Comparison of ENCODE assay signal across 14 mouse cellular contexts in the genomic region with DNA sequence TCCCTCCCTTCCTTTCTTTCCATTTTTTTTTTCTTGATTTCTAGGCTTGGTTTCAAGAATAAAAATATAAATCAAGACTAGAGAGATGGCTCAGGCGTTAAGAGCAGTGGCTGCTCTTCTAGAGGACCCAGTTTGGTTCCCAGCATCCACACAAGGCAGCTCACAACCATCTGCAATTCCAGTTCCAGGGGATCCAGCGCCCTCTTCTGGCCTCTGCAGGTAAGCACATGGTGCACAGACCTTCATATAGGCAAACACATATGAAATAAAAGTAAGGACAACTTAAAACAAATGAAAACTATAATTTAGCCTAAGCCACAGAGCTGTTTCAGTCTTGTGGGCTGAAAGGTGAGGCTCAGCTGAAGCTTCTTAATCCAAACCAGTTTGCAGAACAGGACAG.
A peak's percentile ranks its signal among the peaks of the same experiment; 100 is the strongest.
DNase-seq lines count a peak whose midpoint lies in the region; ATAC-seq and TF ChIP-seq lines count a peak whose summit lies in the region.
"Had no signal": no experiment of that assay in that cellular context is flagged by ENCODE, and none has a peak within 500 bp of the region (broad histone marks: within the 10 kb centered on the region; RNA-seq: fewer than 3 reads in every experiment).

No protein-coding gene starts in this region.

- DNase-seq in heart, postnatal 0 days (ENCODE audit: low spot score), result no peak
- no peak for DNase-seq in heart, adult 8-10 months (ENCODE audit: low spot score)
- no peak for DNase-seq in liver, postnatal 0 days
- no peak for DNase-seq in G1E (ENCODE audit: low spot score)
- DNase-seq in brain, embryonic 14.5 days (ENCODE audit: low read depth), result no peak
- DNase-seq in spleen, postnatal 10 days (ENCODE audit: low spot score in 2 of 2), result no peak
- DNase-seq: cerebellum, adult 9-11 months; kidney, postnatal 4 days; right cerebral cortex, postnatal 25 days had no signal

- no peak for TF ChIP-seq EP300 in heart, postnatal 0 days (IDR thresholded peaks at IDR 0.05; ENCODE audit: low read depth)
- TF ChIP-seq EP300 in liver, postnatal 0 days (IDR thresholded peaks at IDR 0.05; ENCODE audit: low read depth), result no peak

- H3K27me3 ChIP-seq in heart, postnatal 0 days (ENCODE audit: control insufficient read depth, insufficient read depth, low read length), result no peaks in the 10 kb centered on the region
- no peaks in the 10 kb centered on the region for H3K27me3 ChIP-seq in liver, postnatal 0 days (ENCODE audit: insufficient read depth, low read length)
- H3K27me3 ChIP-seq in liver, embryonic 12.5 days (replicated peaks), result no peaks in the 10 kb centered on the region
- H3K27me3 ChIP-seq in G1E (ENCODE audit: insufficient read depth, low read length), result peaks cover 25% of the 10 kb centered on the region
- H3K27me3 ChIP-seq: liver, embryonic 15.5 days had no signal

- H3K9me3 ChIP-seq in heart, postnatal 0 days (replicated peaks; ENCODE audit: control insufficient read depth, low read length), result no peaks in the 10 kb centered on the region
- no peaks in the 10 kb centered on the region for H3K9me3 ChIP-seq in liver, postnatal 0 days (ENCODE audit: low read length)
- H3K9me3 ChIP-seq in liver, embryonic 12.5 days (replicated peaks), result no peaks in the 10 kb centered on the region
- H3K9me3 ChIP-seq in G1E (replicated peaks), result no peaks in the 10 kb centered on the region
- H3K9me3 ChIP-seq: liver, embryonic 15.5 days had no signal

- H3K9ac ChIP-seq in heart, postnatal 0 days (replicated peaks; ENCODE audit: low read depth, low read length), result no peak overlapping the region
- no peak overlapping the region for H3K9ac ChIP-seq in liver, postnatal 0 days (replicated peaks)
- H3K9ac ChIP-seq in liver, embryonic 12.5 days, result no peak overlapping the region
- H3K9ac ChIP-seq: liver, embryonic 15.5 days had no signal

- no peaks in the 10 kb centered on the region for H3K4me1 ChIP-seq in heart, postnatal 0 days (ENCODE audit: control insufficient read depth, insufficient read depth)
- no peaks in the 10 kb centered on the region for H3K4me1 ChIP-seq in liver, postnatal 0 days (ENCODE audit: insufficient read depth)
- no peaks in the 10 kb centered on the region for H3K4me1 ChIP-seq in liver, embryonic 12.5 days
- H3K4me1 ChIP-seq in G1E (ENCODE audit: insufficient read depth, low read depth, low read length), result 0 out of 2 replicates have a peak, but pooled peaks cover 2% of the 10 kb centered on the region

- no peak overlapping the region for H3K4me3 ChIP-seq in heart, postnatal 0 days (ENCODE audit: low read depth, low read length)
- H3K4me3 ChIP-seq in liver, postnatal 0 days (ENCODE audit: low read depth, low read length), result no peak overlapping the region
- no peak overlapping the region for H3K4me3 ChIP-seq in liver, embryonic 12.5 days
- no peak overlapping the region for H3K4me3 ChIP-seq in G1E (ENCODE audit: low read depth, low read length)
- H3K4me3 ChIP-seq: liver, embryonic 15.5 days had no signal

- H3K36me3 ChIP-seq in heart, postnatal 0 days (replicated peaks; ENCODE audit: control insufficient read depth, insufficient read depth, low read length), result peaks cover 45% of the 10 kb centered on the region
- peaks cover 34% of the 10 kb centered on the region for H3K36me3 ChIP-seq in liver, postnatal 0 days (replicated peaks; ENCODE audit: insufficient read depth, low read length)
- peaks cover 38% of the 10 kb centered on the region for H3K36me3 ChIP-seq in liver, embryonic 12.5 days
- H3K36me3 ChIP-seq in G1E (replicated peaks), result no peaks in the 10 kb centered on the region

- WGBS in heart, postnatal 0 days, result 73% methylated on average over 2 of the region's 2 CpGs
- 61% methylated on average over 2 of the region's 2 CpGs for WGBS in liver, postnatal 0 days (ENCODE audit: insufficient replicate concordance)
- 55% methylated on average over 2 of the region's 2 CpGs for WGBS in liver, embryonic 12.5 days (ENCODE audit: insufficient replicate concordance)

- no peak overlapping the region for H3K4me2 ChIP-seq in heart, postnatal 0 days (ENCODE audit: low read depth, low read length)
- H3K4me2 ChIP-seq in liver, postnatal 0 days (ENCODE audit: low read depth, low read length), result no peak overlapping the region
- H3K4me2 ChIP-seq in liver, embryonic 12.5 days, result no peak overlapping the region
- H3K4me2 ChIP-seq: liver, embryonic 15.5 days had no signal

- peak; percentile 17; the same call in 1 of the 2 replicates for TF ChIP-seq CTCF in heart, postnatal 0 days (IDR thresholded peaks at IDR 0.05; ENCODE audit: low read depth)
- peak; percentile 43 for TF ChIP-seq CTCF in liver, postnatal 0 days (IDR thresholded peaks at IDR 0.05; ENCODE audit: low read depth)
- TF ChIP-seq CTCF in G1E (IDR thresholded peaks at IDR 0.05; ENCODE audit: low read depth, low read length), result 0 out of 2 replicates have a peak, but pooled peaks have one; percentile 5
- TF ChIP-seq CTCF in brain, embryonic 14.5 days (IDR thresholded peaks at IDR 0.05; ENCODE audit: borderline replicate concordance, extremely low read depth, insufficient read depth, insufficient read length), result 0 out of 2 replicates have a peak, but pooled peaks have one; percentile 5

- TF ChIP-seq POLR2A in brain, embryonic 14.5 days (IDR thresholded peaks at IDR 0.05; ENCODE audit: borderline replicate concordance, extremely low read depth, insufficient read depth, insufficient read length, poor library complexity, severe bottlenecking), result no peak

- ATAC-seq in heart, postnatal 0 days (ENCODE audit: insufficient read depth, low read depth), result no peak
- ATAC-seq in liver, postnatal 0 days, result no peak
- ATAC-seq in liver, embryonic 12.5 days, result no peak
- no peak for ATAC-seq in G1E (ENCODE audit: extremely low read depth, insufficient number of reproducible peaks, low FRiP score, poor library complexity, severe bottlenecking)
- no peak for ATAC-seq in megakaryocyte, adult 5-6 weeks (ENCODE audit: poor library complexity, severe bottlenecking)
- ATAC-seq: activated CD4-positive, CD25-positive, alpha-beta regulatory T cell, adult 4 months; inflammation-experienced regulatory T-cells, adult 6 months had no signal

- no peak overlapping the region for H3K27ac ChIP-seq in heart, postnatal 0 days (ENCODE audit: low read depth)
- no peak overlapping the region for H3K27ac ChIP-seq in liver, postnatal 0 days (ENCODE audit: low read depth)
- H3K27ac ChIP-seq in liver, embryonic 12.5 days, result no peak overlapping the region
- H3K27ac ChIP-seq: liver, embryonic 15.5 days had no signal
